Mouse (Mus musculus) neural tube, embryonic 13.5 days (tissue): Measurements from ENCODE around the gene Creg2. TPM values are rescaled to one million over a fixed set of nuclear protein-coding genes. Genes with fewer than 3 reads are reported as not detected.

Source experiments
- polyA plus RNA-seq: library from polyadenylated mRNA; unstranded; fragments of >200 nt; fragmentation: Nextera tagmentation; extraction: Ambion mirVana; gene quantifications from 2 replicates; pipeline ENCODE4 v1.2.1, GENCODE M21; 2015

Gene Creg2
- polyA plus RNA-seq, 1 experiment from 2014 or later = 4.9 TPM

Other genes starting within 250 kb of the Creg2 start
- gene Tbc1d8, start 172.7 kb downstream of the Creg2 start, polyA plus RNA-seq = 10.3 and 10.6 TPM in 2 replicates
- 17.4 and 25.5 TPM in 2 replicates for gene Cnot11, start 116.5 kb downstream of the Creg2 start, polyA plus RNA-seq
- gene Rnf149, start 74.1 kb downstream of the Creg2 start, polyA plus RNA-seq = 31.1 and 31.4 TPM in 2 replicates
- gene Rfx8, start 69.5 kb upstream of the Creg2 start, polyA plus RNA-seq = 0.48 and 0.71 TPM in 2 replicates
- gene Gm3646, start 153.9 kb upstream of the Creg2 start, polyA plus RNA-seq = not detected in 2 replicates
- gene Map4k4, start 249.4 kb upstream of the Creg2 start, polyA plus RNA-seq = 49.0 and 56.3 TPM in 2 replicates